Mouse (Mus musculus): ENCODE results near the gene Nme7.
A peak's percentile ranks its signal among the peaks of the same experiment; 100 is the strongest.

The Nme7 gene

DNA sequence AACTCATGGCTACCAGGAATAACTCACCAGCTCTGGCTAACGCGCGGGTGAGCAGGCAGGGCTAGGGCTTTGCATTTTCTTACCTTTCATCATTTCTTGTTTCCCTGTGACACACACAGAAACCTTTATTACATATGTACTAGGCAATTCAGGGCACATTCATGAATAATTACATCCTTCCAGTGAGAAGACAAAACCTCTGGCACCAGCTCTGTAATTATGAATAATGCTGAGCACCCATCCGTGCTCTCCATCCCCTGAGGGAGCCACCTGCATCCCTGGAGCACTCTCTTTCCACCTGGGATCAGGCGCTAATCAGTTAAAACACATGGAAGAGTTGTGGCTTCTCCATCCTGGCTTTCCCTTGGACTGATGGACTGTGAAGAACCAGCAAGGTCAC lies at the start of gene Nme7:
Gene Nme7 (plus strand): TSS at position 301 of the 400 bp plus-strand sequence.
- no peak for DNase-seq (ENCODE audit: low read depth, low spot score)

DNA sequence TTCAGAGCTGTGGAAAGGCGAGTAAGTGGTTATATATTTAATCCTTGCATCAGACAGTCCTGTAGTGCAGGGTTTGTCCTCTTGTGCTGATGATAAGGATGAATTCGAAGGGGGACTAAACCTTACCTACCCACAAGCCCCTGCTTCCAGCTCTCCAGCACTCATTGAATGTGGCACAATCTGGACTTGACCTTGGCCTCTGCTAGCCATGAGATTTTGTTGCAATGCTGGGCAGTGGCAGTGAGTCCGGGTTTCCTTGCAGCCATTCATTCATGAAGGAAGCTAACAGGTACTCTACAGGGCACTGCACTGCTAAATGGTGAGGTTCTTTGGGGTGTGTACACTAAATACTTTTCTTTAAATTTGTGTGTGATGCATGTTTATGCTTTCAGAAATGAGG lies 49.1 kb upstream of the Nme7 start:
- no peak for DNase-seq (ENCODE audit: low read depth, low spot score)

DNA sequence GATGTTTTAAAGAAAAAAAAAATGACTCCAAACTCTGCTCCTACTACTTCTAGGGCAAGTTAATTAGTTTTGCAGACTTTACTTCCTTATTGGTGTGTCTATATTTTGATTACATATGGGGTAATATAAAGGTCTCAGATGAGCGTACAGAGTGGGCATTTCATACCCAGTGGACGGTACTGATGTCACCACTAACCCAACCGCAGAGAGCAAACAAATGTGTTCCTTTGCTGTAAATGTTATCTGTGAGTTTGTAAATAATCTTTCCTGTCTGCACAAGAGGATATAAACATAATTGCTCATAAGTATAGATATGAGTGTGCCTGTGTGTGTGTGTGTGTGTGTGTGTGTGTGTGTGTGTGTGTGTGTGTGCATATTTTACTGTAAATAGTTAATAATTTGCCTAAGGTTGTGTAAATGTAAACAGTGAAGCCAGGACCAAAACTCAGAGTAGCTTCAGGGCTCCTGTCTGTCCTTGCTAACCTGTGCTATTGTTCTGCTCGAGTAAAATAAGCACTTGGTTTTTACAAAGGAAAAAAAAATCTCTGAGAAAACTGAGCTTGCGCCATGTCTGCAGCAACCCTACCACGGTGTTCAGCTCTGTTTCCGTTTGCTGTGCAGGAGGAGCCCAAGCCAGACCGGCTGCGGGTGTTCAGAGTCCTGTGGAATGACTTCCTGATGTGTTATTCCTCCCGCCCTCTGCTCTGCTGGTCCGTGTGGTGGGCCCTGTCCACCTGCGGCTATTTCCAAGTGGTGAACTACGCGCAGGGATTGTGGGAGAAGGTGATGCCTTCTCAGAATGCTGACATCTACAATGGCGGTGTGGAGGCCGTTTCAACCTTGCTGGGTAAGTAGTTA lies 43.5 kb upstream of the Nme7 start:
- DNase-seq (ENCODE audit: low read depth, low spot score) = no peak

DNA sequence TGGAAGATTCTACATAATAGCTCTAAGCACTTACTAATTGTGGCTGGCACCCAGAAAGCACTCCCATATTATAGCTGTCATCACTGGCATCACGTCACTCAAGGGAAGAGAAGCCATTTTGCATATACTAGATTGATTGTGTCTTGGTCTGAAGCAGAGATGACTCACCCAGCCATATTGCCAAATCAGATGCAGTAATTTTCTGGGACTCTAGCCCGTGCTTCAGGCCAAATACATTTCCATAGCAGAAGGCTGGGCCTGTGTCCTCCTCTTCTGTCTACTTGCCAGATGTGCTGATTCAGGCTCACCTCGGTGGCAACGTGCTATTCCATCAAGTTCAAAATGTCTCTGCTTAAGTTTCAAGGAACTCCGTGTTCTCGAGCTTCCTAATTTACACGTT lies 42.4 kb upstream of the Nme7 start:
- no peak for DNase-seq (ENCODE audit: low read depth, low spot score)

DNA sequence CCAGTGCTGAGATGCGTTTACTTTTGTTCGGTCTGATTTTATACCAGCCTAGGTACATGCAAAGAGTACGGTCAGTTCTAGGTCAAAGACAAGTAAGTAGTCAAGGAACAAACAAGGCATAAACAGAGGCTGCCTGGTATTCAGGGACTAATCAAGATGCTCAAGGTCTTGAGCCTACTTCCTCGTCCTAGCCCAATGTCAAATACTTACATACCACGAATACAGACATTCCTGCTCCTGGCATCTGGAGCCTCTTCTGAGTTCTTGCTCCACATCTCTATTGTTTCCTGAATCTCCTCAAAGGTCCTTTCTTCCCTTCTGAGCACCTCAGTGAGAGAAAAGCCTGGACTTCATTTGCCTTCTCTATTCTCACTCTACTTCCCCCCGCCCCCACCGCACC lies 33.0 kb upstream of the Nme7 start:
- DNase-seq (ENCODE audit: low read depth, low spot score) = no peak

DNA sequence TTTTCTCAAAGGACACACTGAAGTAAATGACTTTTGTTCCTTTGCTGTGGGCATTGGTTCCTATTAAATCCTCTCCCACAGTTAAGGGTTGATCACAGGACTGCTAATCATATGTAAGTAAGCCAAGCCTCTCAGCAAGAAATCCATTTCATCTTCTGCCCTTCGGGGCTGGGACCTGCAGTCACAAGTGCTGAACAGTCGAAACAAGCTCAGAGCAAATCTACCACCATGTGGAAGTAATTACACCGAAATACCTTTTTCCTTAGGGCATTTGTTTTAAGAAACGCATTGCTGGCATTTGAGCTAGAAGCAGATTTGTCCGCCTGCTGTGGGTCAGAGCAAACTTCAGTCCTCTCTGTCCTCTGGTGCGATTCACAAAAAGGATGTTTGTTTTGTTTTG lies 30.3 kb upstream of the Nme7 start:
- peak; percentile 61 for DNase-seq (ENCODE audit: low read depth, low spot score)

DNA sequence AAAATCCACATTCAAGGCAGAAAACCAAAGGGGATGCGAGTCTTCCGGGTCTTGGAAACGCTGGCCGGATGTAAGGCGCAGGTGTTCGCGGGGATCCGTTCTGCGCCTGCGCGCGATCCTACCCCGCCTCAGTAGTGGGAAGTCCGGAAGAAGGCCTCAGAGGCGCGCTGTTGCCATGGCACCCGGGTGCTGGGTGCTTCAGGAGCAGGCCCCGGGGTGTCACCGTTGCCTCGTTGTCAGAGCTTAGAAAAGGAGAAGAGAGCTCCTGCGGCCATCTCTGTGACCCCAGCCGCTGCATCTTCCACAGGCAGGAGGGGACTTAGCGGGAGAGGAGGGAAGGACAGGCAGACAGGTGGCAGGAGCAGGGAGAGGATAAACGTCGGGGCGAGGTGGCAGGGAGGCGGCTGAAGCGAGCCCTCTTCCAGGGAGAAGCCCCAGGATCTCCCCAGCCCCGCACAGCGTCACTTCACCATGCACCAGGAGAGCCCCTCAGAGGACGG lies 28.4 kb upstream of the Nme7 start, which contains the start of gene Ccdc181:
Gene Ccdc181 (plus strand): TSS at position 131 of the 500 bp plus-strand sequence.
- DNase-seq (ENCODE audit: low read depth, low spot score) = peak; percentile 94

DNA sequence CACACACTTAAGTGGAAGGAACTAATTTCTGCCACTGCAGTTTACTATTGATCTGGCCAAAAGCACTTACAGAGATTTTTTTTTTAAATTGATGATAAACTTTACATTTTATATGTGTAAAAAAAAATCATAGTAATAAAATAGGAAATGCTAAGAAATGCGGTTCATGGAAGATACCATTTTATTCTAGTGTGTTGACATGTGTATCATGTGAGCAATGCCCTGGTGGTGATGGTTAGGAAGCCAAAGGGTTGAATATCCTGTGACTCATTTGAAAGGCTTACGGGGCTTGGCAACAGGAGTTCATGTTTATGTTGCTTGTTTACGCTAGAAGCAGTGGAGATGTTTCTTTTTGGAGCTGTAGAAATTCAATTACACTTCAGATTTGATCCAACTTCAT lies 27.4 kb upstream of the Nme7 start:
- no peak for DNase-seq (ENCODE audit: low read depth, low spot score)

DNA sequence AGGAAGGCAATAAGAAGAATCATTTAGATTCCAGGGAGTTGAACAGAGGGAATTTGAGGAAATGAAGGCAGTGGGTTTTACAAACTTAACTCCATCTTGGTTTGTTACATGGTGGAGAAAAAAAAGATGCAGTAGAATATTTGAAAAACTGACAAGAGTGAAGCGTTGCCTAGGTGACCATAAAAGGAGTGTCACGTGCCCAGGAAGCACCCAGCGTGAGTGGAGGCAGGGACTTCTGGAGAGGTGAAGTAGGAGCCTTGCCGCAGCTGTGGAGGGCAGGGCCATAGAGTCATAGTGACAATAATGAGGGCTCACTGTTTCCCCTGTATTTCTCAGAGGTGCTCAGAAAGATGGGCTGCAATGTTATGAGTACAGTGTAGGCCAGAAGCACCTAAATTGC lies 24.6 kb upstream of the Nme7 start:
- no peak for DNase-seq (ENCODE audit: low read depth, low spot score)

DNA sequence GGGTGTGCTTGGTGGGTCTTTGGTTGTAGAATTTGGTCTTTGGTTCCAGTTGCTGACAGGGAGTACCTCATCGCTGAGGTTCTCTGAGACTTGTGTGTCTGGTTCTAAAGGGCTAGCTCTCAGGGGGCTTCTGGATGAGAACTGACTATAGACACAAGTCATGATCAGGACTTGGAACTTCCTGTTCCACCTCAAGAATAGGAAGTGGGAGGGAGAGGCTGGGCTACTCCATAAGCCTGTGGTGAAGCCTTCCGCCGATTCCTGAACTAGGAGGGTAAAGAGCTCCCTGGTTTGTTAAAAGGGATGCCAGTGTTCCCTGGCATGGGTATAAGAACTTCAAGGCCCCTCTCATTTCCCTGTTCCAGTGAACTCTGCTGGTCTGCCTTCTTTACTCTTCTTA lies 19.9 kb upstream of the Nme7 start:
- no peak for DNase-seq (ENCODE audit: low read depth, low spot score)

DNA sequence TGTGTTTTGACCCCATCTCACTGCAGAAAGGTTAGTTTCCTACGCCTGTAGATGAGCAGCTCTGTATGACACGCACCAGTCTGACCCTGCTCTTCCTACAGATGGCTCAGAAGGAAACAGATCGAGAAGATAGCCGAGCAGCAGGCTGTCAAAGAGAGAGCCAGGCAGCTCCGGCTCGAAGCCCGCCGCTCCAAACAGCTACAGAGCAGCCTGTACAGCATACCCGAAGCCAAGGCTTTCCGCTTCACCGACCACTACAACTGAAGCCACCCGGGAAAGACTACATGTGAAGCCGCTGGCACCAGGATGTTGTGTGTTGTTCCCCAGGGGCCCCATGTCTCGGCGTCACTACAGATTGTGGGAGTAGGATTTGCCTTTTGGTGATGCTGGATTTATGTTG lies 16.5 kb upstream of the Nme7 start:
- DNase-seq (ENCODE audit: low read depth, low spot score) = no peak

DNA sequence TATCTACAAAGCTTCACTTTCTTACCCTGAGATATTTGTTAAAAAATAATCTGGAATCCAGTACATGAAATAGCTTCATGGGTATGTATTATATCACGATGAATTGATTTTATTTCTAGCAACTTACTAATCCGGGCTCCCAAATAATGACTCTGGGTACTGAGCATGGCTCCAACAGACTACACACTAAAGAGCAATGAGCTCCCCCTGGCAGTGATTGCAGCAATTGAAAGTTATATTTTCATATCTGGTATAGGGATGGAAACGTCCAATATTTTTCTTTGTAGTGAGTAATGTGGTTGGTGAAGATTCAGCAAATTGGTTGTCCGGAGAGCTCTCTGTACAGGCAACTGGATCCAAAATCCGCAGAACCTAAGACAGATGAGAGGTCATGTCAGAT lies 11.9 kb upstream of the Nme7 start:
- DNase-seq (ENCODE audit: low read depth, low spot score) = no peak

DNA sequence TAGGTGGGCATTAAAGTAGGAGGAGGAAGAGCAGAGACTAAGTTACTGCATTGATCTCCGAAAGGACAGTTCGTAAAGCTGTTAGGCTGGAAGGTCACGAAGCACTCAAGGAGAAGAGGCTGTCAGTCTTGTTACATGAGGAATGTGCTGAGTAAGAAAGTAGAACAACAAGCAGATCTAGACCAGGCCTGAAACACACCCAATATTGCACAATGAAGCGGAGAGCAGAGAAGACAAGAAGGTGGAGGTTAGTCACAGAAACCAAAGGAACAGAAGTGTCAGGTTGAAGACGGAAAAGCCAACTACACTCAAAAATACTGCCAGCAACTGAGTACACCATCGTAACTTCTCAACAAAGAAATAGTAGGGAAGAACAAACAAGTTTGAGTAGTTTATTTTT lies 9.8 kb upstream of the Nme7 start:
- no peak for DNase-seq (ENCODE audit: low read depth, low spot score)

DNA sequence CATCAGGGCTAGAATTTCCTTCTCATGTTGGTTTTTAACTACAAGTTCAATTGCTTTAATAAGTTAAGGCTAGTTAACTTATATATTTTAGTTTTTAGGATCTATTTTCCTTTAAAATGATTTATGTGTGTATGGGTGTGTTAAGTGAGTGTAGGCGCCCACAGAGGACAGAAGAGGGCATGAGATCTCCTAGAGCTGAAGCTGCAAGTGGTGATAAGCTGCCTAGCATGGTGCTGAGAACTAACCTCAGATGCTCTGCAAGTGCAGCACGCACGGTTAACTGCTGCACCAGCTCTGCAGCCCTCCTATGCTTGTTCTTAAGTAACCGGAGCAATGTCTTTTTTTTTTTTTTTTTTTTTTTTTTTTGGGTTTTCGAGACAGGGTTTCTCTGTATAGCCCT lies 7.4 kb upstream of the Nme7 start:
- DNase-seq (ENCODE audit: low read depth, low spot score) = no peak

DNA sequence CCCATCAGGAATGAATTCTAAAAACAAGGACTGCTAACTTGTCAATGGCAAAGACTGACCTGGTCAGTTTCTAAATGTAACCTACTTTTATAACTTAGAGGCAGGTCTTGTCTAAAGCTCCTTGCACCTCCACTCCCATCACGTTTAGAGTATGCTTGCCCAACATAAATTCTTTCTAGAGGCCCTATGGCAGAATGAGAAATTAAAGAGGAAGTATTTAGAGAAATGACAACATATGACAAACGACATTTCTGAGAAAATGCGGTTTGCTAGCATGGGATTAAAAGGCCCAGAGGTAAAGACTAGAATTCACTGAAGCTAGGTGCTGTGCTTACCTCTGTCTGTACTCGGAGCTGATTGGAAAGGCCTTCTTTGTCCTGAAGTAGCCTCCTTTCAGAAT lies 2.0 kb upstream of the Nme7 start:
- no peak for DNase-seq (ENCODE audit: low read depth, low spot score)

DNA sequence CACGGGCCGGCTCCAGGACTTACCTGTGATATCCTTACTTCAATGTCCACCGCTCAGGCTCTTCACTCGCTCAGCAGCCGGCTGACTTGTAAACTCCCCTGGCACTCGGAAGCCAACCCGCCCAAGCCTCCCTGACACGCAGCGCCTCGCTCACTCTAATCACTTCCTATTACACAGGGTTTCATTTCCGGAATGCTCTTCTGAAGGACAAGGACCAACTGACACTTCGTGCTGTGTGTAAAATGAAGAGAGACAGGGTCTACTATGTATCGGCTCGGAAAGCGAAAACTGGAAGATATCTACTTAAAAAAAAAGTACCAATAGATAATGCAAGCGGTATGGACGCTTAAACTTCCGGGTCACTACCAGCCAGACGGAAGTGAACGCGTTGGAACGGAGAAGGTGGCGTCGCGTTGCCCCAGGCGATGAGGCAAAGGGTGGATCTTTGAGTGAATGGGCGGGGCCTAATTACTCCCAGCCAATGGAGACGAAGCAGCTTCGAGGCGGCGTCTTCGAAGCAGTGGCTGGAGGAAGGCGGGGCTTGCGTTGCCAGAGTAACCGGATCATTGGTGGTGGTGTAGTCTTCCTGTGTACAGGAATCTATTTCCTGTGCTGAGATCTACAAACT lies 3.3 kb downstream of the Nme7 start, which contains the start of gene Blzf1:
Gene Blzf1 (minus strand): TSS at position 366 of the 628 bp plus-strand sequence.
- DNase-seq (ENCODE audit: low read depth, low spot score) = peak; percentile 97

DNA sequence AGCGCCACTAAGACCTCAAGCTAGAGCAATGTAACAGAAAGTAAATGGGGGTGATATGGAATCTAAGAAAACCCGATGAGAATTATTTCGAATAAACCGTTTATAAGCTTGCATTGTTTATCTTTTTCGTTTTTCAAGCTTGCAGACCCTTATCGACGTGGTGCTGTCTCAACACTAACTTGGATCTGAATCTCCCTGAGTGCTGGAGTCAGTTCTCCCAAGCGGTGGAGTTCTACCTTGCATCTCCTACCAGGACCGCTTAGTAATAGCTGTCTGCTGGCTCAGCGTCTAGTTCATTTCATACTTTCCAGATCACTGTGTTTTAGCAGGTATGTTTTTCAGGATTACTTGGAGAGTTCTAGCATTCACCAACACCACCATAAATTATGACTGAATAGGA lies 4.0 kb downstream of the Nme7 start:
- DNase-seq (ENCODE audit: low read depth, low spot score) = no peak

DNA sequence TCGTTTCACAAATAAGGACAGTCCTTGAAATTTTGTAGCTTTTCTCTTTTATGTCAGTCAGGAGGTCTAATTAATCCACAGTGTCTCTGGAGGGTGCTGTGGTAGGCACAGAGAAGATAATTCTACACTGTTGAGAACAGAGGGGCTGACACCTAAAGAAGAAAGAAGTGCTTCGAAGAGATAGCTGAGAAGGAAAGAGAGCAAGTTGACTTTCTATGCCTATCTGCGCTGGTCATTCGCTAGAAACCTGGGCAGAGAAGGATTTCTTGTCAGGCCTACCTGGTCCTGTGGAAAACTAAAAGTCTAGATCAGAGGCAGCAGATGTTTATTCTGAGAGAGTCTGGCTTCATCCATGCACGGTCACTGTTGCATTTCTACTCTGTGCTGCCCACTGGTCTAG lies 10.2 kb downstream of the Nme7 start:
- no peak for DNase-seq (ENCODE audit: low read depth, low spot score)

DNA sequence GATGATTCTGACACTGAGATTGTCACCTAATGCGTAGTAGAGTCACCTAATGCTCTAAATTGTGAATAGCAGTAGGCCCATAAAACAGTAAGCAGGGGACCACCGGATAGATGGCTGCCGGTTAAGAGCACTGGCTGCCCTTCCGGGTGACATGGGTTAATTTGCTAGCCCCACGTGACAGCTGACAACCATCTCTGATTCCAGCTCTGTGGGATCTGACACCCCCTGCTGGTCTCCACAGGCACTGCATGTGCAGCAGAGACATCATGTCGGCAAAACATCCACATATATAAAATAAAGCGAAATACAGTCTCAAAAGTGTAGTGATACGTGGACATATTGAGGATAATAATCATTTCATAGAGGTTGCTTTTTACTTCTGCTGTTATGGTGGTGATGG lies 11.3 kb downstream of the Nme7 start:
- DNase-seq (ENCODE audit: low read depth, low spot score) = peak; percentile 55

DNA sequence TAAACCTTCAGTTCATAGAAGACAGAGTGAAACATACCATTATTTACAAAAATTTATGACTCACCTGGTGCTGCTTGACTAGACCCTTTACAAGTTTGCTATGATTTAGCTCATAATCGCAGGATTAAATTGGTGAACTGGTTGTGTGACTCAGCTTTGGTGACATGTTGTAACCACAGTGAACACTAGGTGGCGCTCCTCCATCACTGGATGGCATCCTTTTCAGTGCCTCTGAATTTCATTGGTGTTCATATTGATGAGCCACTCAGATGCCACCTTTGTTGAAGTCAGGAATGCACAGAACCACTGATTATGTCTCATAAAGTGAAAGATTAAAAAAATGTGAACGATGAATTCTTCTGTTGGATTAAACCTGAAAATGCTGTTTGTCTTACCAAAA lies 12.8 kb downstream of the Nme7 start:
- DNase-seq (ENCODE audit: low read depth, low spot score) = peak; percentile 72

DNA sequence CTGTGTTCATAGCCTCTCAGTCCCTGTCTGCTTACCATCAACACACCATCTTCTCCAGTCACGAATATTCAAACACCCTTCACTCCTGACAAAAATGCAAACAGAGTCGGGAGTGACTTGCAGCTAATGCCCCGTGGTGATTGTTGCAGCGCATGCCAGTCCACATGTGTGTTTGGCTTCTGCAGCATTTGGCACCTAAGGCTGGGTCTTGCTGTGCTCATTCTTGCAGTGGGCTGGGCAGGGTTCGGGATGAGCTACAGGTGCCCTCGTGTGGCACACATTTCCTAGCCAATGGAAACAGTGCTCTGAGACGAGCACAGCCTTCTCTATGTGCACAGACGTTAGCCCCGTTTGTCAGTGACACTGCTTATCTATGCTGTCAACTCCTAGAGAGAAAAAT lies 13.3 kb downstream of the Nme7 start:
- no peak for DNase-seq (ENCODE audit: low read depth, low spot score)

DNA sequence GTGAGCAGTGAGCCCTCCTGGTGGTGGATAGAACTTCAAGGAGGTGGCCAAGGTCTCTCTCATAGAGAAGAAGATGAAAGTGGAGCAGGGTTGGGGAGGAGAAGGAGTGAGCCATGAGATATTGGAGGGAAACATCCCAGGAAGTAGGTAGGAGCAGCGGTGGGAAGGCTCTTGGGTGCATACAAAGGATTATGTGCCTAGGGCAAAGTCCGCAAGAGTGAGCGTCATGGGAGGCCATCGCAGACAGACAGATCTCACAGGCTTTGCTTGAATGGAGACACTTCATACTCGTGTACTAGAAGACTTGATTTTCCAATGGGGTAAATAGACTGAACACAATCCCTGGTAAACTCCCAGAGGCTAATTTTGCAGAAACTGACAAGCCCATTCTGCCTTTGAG lies 14.6 kb downstream of the Nme7 start:
- no peak for DNase-seq (ENCODE audit: low read depth, low spot score)

DNA sequence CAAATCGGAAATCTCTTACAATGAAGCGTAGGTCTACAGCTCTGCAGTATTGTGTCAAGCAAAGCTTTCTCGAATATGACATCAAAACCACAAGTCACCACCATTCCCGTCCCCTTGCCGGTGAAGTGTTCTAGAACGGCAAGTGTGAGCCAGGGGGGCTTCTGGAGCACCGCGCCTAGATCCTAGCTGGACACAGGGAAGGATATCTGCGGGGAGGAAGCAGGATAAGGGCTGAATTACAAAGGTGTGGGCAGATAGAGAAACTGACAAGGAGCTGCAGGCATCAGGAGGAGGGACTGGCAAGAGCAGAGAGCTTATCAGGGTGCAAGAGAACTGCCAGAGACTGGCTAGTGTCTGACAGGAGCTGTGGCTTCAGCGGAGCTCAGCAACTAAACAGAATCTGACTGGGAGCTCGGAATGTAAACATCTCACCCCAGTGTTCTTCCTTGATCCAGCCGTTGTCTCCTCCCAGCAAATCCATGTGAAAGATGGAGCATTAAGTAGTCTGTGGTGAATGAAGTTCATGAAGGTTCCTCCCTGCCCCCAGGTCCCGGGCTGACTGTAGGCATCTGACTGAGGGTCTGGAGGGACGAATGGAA lies 15.7 kb downstream of the Nme7 start:
- no peak for DNase-seq (ENCODE audit: low read depth, low spot score)

Measured in mesoderm, embryonic 11.5 days (tissue).